Mouse (Mus musculus): Measurements from ENCODE around the gene Odf2. TPM values are rescaled to one million over a fixed set of nuclear protein-coding genes. Genes with fewer than 3 reads are reported as not detected.

Odf2 gene
- total and polyA plus RNA-seq, 3 experiments, result 49.3 to 82.8 TPM; not detected in 1

DNA sequence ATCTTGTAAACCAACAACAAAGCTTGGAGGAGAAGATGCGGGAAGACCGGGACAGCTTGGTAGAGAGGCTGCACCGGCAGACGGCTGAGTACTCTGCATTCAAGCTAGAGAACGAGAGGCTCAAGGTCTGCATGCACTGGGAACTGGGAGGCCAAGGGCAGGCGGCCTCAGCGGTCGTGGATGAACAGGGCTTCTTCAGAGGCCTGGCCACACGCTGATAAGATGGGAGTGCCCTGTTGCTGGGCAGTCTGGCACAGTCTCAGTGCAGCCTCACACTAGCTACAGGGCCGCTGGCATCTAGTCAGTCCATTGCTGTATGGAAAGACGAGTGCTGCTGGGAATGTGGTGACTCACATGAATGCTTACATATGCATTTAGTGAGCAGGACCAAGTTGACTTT is 28.6 kb downstream of the Odf2 start (continued):
- TF ChIP-seq UBTF (IDR thresholded peaks at IDR 0.05; ENCODE audit: borderline replicate concordance, insufficient read depth, low read depth, low read length) (no peak), MAX (IDR thresholded peaks at IDR 0.05; ENCODE audit: low read length) (no peak), ZMIZ1 (IDR thresholded peaks at IDR 0.05; ENCODE audit: low read depth, low read length) (no peak)

DNA sequence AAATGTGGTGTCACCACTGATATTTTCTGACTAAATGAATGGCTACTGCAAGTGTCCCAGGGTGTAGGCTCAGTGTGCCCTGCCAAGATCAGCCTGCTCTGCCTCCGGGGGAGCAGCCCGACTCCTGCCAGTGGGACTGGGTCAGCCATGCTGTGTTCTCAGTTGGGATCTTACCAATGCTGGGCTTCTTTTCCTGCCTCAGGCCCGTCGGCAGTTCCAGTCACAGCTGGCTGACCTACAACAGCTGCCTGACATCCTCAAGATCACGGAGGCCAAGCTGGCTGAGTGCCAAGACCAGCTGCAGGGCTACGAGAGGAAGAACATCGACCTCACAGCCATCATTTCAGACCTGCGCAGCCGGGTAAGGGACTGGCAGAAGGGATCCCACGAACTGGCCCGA is 33.0 kb downstream of the Odf2 start:
- Histone ChIP-seq H3K27me3 (ENCODE audit: control insufficient read depth in 1 of 2, insufficient read depth in 2 of 2, low read length in 2 of 2) (no peaks in the 10 kb centered on the region), H3K79me2 (ENCODE audit: control insufficient read depth, insufficient read depth, low read length, poor library complexity) (no peaks in the 10 kb centered on the region), H3K4me3 (ENCODE audit: control insufficient read depth in 1 of 2, insufficient read depth in 1 of 2, low read depth in 2 of 2, low read length in 2 of 2) (no peak overlapping the region), H3K27ac (ENCODE audit: control insufficient read depth, low read depth, low read length) (no peak overlapping the region), H3K9ac (ENCODE audit: control insufficient read depth, low read depth, low read length, poor library complexity, severe bottlenecking) (no peak overlapping the region), H3K36me3 (ENCODE audit: control insufficient read depth in 1 of 2, insufficient read depth in 2 of 2, low read length in 2 of 2) (peaks cover 0 to 22% of the 10 kb centered on the region in 2 experiments; a peak in 2 of 4 replicates), H3K9me3 (replicated peaks; ENCODE audit: insufficient read depth, low read length) (no peaks in the 10 kb centered on the region), H3K4me1 (ENCODE audit: control insufficient read depth in 1 of 2, insufficient read depth in 2 of 2, low read length in 2 of 2) (no peaks in the 10 kb centered on the region)
- DNase-seq (ENCODE audit: low read depth, low spot score), result peak; percentile 20
- TF ChIP-seq SIN3A (IDR thresholded peaks at IDR 0.05; ENCODE audit: low read length), result no peak
- TF ChIP-seq TAL1 (IDR thresholded peaks at IDR 0.05; ENCODE audit: low read length), result no peak
- no peak for TF ChIP-seq MYB (IDR thresholded peaks at IDR 0.05; ENCODE audit: low read depth, low read length)
- TF ChIP-seq MEF2A (IDR thresholded peaks at IDR 0.05; ENCODE audit: extremely low read depth, insufficient replicate concordance, low read depth, low read length, poor library complexity, severe bottlenecking), result no peak
- TF ChIP-seq CHD2 (IDR thresholded peaks at IDR 0.05; ENCODE audit: low read length), result no peak
- no peak for TF ChIP-seq MAFK (IDR thresholded peaks at IDR 0.05; ENCODE audit: borderline replicate concordance, low read depth, low read length)
- no peak for TF ChIP-seq POLR2A (IDR thresholded peaks at IDR 0.05; ENCODE audit: control insufficient read depth in 1 of 2, insufficient read depth in 1 of 2, low read depth in 1 of 2, low read length in 2 of 2, poor library complexity in 1 of 2)
- TF ChIP-seq ELF1 (IDR thresholded peaks at IDR 0.05; ENCODE audit: low read depth, low read length), result no peak

DNA sequence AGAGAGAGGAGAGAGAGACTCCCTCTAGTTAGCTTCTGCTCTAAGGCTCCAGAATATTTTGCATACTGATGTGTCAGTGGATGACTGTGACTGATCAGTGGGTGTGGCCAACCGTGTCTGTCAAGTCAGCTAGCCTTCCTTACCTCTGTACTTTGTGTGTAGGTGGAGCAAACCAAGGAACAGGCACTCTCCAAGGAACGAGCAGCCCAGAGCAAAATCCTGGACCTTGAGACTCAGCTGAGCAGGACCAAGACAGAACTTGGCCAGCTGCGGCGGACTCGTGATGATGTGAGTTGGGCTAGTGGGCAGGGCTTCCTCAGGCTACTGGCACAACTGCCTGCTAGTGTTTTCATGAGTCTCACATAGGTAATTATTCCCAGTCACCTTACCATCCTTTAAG is 37.5 kb downstream of the Odf2 start:
- no peak overlapping the region for H3K4me3 ChIP-seq (ENCODE audit: control insufficient read depth in 1 of 2, insufficient read depth in 1 of 2, low read depth in 2 of 2, low read length in 2 of 2)
- H3K79me2 ChIP-seq (ENCODE audit: control insufficient read depth, insufficient read depth, low read length, poor library complexity), result no peaks in the 10 kb centered on the region
- H3K27me3 ChIP-seq (ENCODE audit: control insufficient read depth in 1 of 2, insufficient read depth in 2 of 2, low read length in 2 of 2), result no peaks in the 10 kb centered on the region
- no peak overlapping the region for H3K27ac ChIP-seq (ENCODE audit: control insufficient read depth, low read depth, low read length)
- no peaks in the 10 kb centered on the region for H3K9me3 ChIP-seq (replicated peaks; ENCODE audit: insufficient read depth, low read length)
- no peak overlapping the region for H3K9ac ChIP-seq (ENCODE audit: control insufficient read depth, low read depth, low read length, poor library complexity, severe bottlenecking)
- peaks cover 0 to 19% of the 10 kb centered on the region in 2 experiments; a peak in 2 of 4 replicates for H3K36me3 ChIP-seq (ENCODE audit: control insufficient read depth in 1 of 2, insufficient read depth in 2 of 2, low read length in 2 of 2)
- TF ChIP-seq EP300 (IDR thresholded peaks at IDR 0.05; ENCODE audit: low read depth in 1 of 2, low read length in 2 of 2) (no peak), TAL1 (IDR thresholded peaks at IDR 0.05; ENCODE audit: low read length) (no peak), GABPA (IDR thresholded peaks at IDR 0.05; ENCODE audit: low read depth, low read length) (no peak), GATA1 (IDR thresholded peaks at IDR 0.05; ENCODE audit: low read depth, low read length) (no peak), MAX (IDR thresholded peaks at IDR 0.05; ENCODE audit: low read length) (no peak), ZKSCAN1 (IDR thresholded peaks at IDR 0.05; ENCODE audit: low read depth, low read length) (no peak)
- DNase-seq (ENCODE audit: low read depth, low spot score), result peak; percentile 20
- H3K4me1 ChIP-seq (ENCODE audit: control insufficient read depth in 1 of 2, insufficient read depth in 2 of 2, low read length in 2 of 2), result no peaks in the 10 kb centered on the region
